Mouse (Mus musculus) 3T3-L1 (cell line): ENCODE results near the gene Dmgdh.
A peak's percentile ranks its signal among the peaks of the same experiment; 100 is the strongest.

Experiments used
- DNase-seq: peaks from one replicate; pipeline ENCODE4 v3.0.0-alpha.2; 2015; ENCODE audit warnings: low read depth, low spot score

The Dmgdh gene

DNA sequence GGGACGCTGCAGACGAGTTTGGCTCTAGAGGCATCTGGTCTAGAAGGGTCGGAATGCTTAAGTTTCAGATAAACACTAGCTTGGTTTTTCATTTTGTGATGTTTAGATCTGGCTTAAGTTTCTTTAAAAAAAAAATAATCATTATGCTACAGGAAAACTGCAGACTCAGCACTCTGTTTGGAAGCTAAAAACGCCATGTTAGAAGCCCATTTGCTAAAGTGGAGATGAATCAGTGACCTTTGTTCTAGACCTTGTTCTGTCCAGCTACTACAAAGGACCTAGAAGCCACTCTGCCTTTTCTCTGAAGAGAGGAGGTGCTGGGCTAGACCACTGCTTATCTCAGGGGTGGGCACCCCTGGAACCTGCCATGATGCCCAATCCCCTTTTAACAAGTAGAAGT lies 36.1 kb downstream of the Dmgdh start:
- no peak for DNase-seq

DNA sequence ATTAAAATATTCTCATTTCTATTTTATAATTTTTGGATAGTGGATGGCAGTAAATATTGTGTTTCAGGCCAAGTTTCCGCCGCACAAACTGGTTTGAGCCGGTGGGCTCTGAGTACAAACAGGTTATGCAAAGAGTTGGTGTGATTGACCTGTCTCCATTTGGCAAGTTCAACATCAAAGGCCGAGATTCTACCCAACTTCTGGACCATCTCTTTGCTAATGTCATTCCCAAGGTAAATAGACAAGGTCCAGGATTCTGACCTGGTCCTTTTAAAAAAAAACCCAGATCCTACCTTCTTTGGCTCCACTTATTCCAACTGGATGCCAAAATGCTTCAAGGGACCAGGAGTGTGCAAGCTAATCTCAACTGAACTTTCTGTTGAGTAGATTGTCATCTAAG lies 37.0 kb downstream of the Dmgdh start:
- DNase-seq: no peak

DNA sequence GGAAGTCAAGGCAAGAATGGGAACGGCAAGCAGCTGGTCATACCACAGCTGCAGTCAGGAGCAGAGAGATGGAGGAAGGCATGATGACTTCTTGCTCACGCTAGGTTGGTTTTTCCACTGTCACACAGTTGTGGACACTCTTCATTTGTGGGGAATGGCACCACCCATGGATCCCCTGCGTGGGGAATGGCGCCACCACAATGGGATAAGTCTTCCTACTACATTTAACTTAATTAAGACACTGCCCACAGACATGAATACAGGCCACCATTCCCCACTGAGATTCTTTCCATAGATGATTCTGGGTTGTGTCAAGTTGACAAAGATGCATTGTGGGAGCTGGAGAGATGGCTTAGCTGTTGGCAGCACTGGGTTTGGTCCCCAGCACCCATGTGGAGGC lies 38.1 kb downstream of the Dmgdh start:
- no peak for DNase-seq

DNA sequence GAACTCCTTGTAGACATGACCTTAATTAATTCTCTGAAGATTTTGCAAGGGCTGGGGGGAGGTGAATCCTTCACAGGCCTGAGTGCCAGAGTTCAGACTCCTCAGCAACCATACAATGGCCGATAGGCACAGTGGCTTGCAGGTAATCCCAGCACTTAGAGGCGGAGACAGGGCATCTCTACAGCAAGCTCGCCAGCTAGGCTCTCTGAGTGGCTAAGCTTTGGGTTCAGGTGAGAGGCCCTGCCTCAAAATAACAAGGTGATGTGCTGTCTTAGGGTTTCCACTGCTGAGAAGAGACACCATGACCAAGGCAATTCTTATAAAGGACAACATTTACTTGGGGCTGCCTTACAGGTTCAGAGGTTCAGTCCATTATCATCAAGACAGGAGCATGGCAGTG lies 39.6 kb downstream of the Dmgdh start:
- no peak for DNase-seq

DNA sequence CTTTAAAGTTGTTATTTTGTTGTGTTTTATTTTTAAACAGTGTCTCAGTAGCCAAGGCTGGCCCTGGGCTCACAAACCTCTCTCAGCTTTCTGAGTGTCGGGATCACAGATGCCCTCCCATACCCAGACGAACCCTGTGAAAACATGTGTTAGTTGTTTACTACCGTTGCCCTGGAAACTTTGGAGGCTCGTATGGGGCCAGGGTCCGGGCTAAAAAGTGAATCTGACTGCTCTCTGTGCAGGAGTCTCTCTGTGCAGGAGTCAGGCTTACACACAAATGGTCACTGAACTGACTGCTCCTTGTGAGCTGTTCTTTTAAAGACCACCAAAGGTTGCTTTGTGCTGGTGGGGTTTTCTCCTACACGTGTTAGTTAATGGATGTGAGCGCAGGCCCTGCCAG lies 42.9 kb downstream of the Dmgdh start:
- DNase-seq: no peak

DNA sequence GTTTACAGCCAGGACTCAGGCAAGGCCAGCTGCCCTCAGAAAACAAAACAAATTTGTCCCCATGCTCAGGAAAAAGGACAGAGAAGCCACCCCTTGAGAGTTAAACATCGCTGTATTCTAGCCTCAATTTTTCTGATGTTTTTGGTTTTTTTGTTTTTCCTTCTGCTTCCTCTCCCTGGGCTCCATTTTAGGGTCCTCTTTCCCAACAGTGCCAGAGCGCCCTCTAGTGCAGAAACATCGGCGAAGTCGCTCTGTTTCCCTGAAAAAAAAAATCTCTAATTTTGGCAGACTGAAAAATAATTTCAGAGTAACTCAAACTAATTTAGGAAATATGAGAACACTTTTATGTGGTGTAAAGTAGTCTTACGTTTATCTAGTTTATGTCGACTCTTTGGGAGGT lies 44.7 kb downstream of the Dmgdh start:
- peak; percentile 71 for DNase-seq

DNA sequence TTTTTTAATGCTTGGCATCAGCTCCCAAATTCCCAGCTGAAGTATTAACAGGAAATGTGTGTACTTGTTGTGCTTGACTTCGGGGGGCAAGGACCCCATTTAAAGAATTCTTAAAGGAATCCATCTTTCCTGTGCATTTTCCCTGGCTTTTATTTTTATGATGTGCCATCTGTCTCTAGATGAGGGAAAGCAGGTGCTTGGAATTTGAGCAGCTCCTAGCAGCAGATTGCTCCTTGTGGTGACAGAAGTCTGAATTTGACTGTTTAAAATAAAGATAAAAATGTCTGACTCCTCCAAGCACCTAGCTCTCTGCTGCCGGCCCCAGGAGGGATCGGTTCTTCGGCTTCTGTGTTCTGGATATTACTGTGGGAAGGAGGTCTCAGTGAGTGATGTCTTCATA lies 47.7 kb downstream of the Dmgdh start:
- DNase-seq: no peak

DNA sequence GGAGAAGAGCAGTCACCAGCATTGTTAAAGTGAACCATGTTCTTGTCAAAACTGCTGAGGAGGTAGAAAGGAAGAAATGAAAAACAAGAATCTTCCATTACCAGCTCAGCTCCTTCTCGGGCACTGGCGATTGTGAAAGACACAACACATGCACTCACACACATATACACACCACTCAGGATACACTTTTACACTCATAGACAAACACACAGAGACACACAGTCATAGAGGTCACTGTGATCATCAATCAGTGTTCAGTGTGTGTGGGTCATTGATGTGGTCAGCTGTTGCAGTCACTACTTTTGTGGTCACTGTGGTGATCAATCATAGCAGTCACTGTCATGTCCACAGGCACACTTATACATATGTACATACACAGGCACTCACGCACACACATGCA lies 49.2 kb downstream of the Dmgdh start:
- no peak for DNase-seq

DNA sequence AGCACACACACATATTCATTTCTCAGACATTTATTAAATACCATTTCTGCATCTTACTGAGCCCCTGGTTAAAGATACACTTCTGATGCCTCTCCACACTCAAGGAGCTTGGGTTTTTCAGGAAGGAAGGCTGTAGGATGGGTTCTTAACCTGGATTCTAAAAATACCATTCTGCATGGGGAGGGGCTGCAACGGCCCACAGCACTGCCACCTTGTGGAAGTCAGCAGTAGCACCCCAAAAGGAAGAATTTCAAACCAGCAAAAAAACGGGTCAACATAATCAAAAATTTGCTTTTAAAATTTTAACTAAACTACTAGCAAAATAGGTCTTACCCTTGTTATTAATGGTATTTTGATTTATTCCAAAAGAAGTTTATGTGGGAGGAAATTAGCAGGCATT lies 50.0 kb downstream of the Dmgdh start:
- DNase-seq: peak; percentile 37

DNA sequence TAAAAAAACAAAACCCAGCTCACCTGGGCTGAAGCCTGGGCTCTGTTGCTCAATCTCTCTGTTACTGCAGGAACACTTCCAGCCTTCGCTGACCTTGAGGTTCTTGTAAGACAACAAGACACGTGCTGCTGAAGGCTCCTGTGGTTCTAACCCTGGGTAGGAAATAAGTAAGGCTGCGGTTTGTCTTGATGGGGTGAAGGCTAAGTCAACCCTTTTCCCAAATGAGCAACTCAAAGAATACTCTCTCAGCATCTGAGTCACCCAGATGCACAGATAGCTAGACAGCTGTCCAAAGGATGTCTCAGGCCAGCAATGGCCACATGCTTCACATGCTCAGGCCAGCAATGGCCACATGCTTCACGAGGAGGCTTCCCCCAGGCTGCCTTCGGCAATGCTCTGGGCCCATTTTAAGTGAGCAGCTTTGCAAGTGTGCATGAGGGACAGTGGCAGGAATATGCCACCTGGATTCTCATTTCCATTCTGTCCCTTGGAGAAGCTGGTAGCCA lies 61.0 kb downstream of the Dmgdh start:
- DNase-seq: no peak

DNA sequence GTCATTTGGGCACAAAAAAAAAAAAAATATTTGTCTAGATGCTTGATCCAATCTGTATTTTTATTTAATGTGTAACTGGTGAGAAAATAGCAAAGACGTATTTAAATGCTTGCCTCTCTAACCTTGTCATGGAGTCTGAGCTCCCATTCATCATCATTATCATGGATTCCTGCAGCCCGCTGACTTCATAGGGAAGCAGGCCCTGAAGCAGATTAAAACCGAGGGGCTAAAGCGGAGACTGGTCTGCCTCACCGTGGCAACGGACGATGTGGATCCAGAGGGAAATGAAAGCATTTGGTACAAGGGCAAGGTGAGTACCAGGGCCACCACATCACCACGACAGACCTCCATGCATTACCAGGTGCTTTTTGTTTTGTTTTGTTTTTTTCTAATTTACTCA lies 69.9 kb downstream of the Dmgdh start:
- DNase-seq: no peak

DNA sequence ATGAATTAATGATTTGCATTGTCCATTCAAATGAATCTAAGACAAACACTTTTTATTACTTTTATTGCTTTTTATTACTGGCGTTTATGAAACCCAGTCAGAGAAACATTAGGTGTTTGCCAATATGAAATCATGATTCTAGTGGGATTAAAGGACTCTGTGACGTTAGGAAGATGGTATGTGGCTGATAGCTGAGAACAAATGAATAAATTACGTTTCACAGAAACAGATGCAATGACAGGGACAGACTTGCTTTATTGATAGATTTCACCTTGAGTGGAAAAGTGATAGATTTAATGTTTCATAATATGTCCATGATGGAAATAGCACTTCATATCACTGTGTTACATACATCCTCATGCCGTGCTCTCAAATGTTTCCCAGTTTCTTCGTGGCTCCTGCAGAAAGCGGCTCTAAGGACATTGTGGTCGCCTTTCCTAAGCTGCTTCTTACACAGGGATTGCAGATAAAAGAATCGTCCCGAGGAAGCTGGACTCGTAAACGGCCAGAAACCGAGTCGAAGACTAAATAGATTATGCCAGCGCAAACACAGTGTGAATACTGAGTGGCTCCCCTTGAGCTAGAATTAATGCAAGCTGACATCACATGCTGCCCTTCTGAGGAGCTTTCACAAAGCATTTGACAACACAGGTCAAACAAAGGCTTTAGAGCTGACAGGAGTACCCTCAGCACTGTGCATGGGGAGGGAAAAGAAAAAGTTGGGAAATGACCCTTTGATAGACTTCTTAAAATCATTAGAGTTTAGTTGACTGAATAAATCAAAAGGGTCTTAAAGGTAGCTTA lies 78.6 kb downstream of the Dmgdh start:
- no peak for DNase-seq

DNA sequence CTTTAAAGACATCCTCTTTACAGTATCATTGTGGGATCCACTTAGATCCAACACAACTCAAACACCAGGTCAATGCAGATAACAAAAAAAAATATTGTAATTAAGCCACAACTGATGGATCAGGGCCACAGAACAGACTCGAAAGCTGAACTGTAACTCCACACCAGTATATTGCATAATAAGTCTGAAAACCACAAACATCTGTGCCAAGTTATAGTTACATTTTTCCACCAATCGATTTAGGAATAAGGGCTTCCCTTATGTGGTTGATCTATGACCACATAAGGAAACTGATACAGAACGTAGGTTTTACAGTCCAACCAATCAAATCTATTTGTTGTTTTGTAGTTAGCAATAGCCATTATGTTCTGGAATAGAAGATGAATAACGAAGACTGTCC lies 80.9 kb downstream of the Dmgdh start:
- DNase-seq: peak; percentile 17

DNA sequence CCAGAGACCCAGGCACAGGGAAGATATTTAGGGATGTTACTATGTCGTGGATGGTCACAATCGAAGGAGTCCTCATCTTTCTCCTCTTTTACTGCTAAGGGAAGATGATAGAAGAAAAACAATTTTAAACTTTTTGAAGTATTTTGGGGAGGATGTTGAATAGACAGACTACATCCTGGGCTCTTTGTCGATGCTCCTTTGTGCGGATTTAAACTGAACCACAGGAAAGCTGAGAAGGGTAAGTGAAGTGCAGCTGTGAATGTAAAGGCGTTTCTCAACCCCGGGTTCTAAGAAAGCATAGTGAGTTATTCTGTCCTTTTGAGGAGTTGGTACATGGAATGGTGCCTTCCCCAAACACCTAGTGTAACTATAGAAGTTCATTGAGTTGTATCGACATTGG lies 82.4 kb downstream of the Dmgdh start:
- DNase-seq: no peak

DNA sequence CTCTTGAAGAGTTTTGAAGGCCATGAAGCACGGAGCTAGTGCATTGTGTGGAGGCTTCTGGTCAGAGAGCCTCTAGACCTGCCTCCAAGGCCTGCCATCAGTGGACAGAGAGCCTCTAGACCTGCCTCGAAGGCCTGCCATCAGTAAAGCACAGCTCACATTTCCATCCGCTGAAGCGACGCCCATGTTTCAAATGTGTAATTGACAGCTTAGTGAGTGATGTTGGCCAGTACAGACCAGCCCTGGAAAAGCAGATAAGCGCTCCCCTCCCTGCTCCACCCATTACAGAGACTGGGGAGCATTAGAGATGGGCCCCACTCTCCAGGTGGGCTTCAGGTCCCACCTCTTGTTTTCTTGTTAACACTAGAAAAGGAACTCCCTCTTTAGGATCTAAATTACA lies 83.3 kb downstream of the Dmgdh start:
- no peak for DNase-seq

DNA sequence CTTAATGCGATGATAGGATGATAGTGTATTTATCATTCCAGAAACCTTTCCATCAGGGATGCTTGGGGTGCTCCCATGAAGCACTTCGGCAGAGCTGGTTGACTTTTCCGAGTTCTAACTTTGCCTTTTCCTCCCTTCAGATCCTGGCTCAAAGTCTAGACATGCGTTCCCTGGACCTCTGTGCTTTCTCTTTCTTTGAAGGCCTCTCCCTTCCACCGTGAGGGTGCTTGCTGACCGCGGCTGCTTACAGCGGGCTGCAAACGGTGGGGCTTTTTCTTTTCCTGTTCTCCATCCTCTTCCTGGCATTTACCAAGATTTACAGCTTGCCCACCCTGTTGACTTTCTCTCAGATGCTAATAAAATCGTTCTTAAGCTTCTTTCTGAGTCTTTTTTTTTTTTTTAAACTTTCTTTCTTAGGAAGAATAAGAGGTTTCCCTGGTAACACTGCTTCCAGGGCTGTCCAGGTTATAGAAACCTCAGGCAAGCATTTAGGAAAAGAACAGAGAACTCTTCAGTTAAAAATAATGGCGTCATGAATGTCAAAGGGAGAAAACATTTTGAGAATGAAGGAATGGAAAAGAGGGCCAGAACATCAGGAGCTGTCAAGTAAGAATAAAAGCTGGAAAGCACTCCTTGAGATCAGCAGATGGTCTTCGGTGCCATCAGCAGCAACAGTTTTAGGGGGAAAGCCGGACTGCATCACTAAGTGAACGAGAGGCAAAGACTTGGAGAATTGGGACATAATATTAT lies 84.1 kb downstream of the Dmgdh start:
- no peak for DNase-seq

DNA sequence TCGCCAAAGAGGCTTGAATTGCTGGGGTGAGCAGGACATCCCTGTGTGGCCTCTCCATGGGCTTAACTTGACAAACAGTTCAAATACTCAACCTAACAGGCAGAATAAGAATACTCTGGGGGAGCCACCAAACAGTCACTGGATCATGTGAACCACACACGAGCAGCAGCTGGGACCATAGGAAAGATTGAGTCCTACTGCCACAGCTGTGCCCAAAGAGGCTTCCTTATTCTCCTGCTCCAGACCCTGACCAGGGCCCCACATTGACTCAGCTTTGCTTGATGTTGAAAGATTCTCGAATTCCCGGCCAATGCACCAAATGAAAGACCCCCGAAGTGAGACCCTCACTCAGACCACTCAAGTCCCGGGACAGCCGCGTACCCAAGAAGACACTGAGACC lies 87.6 kb downstream of the Dmgdh start:
- DNase-seq: no peak

DNA sequence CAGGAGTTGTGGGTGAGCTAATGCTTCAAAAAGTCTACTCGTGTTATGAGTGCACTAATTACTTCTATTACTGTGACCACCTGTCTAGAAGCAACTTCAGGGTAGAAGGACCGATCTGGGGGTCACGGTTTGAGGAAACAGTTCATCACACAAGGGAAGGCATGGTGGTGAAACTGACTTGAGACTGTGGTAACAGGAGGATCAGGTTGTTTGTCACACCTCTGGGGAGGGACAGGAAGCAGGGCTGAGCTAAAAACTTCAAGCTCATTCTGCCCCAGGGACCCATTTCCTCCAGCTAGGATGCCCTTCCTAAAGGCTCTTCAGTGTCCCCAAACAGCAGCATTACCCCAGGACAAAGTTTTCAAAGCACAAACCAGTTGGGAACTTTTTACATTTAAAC lies 88.6 kb downstream of the Dmgdh start:
- DNase-seq: no peak

DNA sequence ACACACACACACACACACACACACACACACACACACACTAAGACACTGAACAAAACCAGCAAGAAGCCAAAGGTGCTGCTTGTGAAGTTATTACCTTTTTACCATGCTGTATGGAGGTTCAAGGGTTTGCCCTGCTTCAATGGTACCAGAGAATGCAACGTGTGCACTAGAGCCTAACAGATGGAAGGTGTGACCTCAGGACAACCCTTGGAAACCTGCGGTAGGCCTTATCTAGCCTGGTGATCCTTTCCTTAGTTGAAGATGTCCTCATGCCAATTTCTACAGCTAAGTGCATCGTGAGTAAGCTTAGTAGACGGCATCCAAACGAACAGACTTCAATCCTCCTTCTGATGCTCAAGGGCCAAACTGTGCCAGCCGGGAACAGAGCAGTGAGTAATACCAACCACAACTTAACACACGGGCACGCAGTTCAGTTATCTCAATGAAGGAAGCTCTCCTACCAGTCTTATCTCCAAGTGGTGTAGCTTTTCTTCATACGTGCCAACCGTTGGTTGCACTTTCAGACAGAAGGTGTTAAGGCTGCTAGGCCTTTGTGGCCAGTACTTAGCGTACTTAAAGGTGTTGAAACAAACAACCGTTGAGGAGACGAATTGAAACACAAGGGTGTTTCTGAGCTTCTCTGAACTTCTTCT lies 90.2 kb downstream of the Dmgdh start:
- DNase-seq: no peak

DNA sequence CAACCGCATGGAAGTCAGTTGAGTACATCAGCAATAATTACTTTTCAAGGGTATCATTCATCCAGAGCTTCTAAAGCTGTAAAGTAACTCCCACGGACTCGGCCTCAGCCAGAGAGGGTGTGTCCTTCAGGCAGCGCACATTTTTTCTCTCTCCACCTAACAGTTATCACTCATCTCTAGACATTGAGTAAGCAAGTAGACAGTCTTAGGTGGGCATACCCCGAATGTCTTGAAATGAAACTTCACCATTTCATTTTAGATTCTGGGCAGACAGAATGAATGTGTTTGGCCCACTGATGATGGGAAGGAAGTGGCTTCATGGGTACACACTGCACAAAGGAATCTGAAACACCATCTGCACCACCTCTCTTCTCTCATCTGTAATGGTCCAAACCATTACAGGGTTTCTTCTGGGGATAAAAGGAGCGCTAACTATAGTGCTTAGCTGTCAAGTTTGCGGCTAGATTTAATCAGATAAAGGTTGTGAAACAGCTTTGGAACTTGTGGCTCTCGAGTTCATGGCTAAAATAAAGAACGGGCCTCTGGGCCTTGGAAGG lies 96.9 kb downstream of the Dmgdh start:
- DNase-seq: peak; percentile 71

DNA sequence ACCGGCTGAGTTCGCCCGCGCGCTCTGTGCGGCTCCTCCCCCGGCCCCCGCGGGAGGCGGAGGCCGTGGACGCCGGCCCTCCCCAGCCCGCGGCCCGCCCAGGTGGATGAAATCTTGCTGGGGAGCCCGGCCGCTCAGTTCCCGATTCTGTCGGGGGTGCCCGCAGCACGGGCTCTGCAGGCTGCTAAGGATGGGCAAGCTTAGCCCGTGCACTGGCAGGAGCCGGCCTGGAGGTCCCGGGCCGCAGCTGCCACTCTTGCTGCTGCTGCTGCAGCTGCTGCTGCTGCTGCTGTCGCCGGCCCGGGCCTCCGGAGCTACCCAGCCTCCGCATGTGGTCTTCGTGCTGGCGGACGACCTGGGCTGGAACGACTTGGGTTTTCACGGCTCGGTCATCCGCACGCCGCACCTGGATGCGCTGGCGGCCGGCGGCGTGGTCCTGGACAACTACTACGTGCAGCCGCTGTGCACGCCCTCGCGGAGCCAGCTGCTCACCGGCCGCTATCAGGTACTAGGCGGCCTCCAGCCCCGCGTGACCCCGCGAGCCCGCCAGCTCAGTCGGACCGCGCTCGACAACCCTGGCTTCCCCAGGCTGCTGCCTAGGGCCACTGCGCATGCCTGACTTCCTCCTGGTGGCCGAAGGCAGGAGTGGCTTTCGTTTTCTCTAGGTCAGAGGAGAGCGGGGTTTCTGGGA lies 97.5 kb downstream of the Dmgdh start, which contains the start of gene Arsb:
Gene Arsb (plus strand): TSS at position 43 of the 691 bp plus-strand sequence.
- DNase-seq: peak; percentile 90

DNA sequence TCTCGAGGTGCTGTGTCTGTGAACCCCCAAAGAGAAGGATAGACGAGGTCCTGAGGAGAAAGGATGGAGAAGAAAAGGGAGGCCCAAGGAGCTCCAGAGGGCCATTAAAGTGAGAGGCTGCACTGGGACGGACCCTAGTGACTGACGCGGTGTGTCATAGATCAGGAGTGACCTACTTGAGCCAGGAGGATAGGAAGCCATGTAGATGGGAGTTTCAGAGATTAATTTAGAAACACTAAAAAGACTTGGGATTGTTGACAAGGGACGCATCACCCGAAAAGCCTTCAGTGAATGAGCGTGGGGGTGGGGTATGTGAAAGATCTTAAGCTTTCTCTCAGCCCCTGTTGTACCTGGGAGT lies 98.0 kb downstream of the Dmgdh start:
- DNase-seq: no peak
